Mouse (Mus musculus): ENCODE results near the gene Katnbl1.

GRCm38 (mm10) chr2:112433359-112433758 is 54.3 kb downstream of the Katnbl1 start:
- TF ChIP-seq CTCF (IDR thresholded peaks at IDR 0.05; ENCODE audit: borderline replicate concordance, insufficient read depth, low read length) = no peak
- TF ChIP-seq POLR2A (IDR thresholded peaks at IDR 0.05; ENCODE audit: low read depth, low read length) = no peak
